Mouse (Mus musculus): ENCODE measurements around the gene Cct7.

Cct7 gene

GRCm38 (mm10) chr6:85452816-85453215 lies 1.5 kb downstream of the Cct7 start:
- DNase-seq (ENCODE audit: low spot score), result no peak

- DNase-seq (ENCODE audit: low spot score), result no peak
These were observed 8.3 kb downstream of the Cct7 start for GRCm38 (mm10) chr6:85459621-85460020.

- no peak for DNase-seq (ENCODE audit: low spot score)
These were observed 14.1 kb downstream of the Cct7 start for GRCm38 (mm10) chr6:85465381-85465780.

GRCm38 (mm10) chr6:85469660-85470430 lies 18.5 kb downstream of the Cct7 start:
- no peak for DNase-seq (ENCODE audit: low spot score)

GRCm38 (mm10) chr6:85471962-85472361 lies 20.6 kb downstream of the Cct7 start:
- no peak for DNase-seq (ENCODE audit: low spot score)

- DNase-seq (ENCODE audit: low spot score), result no peak
These were observed 21.2 kb downstream of the Cct7 start for GRCm38 (mm10) chr6:85472542-85472941.

GRCm38 (mm10) chr6:85475581-85475980 lies 24.3 kb downstream of the Cct7 start:
- no peak for DNase-seq (ENCODE audit: low spot score)

GRCm38 (mm10) chr6:85477366-85477917 lies 26.1 kb downstream of the Cct7 start:
- DNase-seq (ENCODE audit: low spot score), result no peak

GRCm38 (mm10) chr6:85478416-85478815 lies 27.1 kb downstream of the Cct7 start:
- DNase-seq (ENCODE audit: low spot score), result no peak

GRCm38 (mm10) chr6:85479979-85480378 lies 28.7 kb downstream of the Cct7 start:
- DNase-seq (ENCODE audit: low spot score), result no peak

- no peak for DNase-seq (ENCODE audit: low spot score)
These were observed 29.4 kb downstream of the Cct7 start for GRCm38 (mm10) chr6:85480685-85481084.

- no peak for DNase-seq (ENCODE audit: low spot score)
These were observed 32.8 kb downstream of the Cct7 start for GRCm38 (mm10) chr6:85483843-85484721.

GRCm38 (mm10) chr6:85485738-85486137 lies 34.4 kb downstream of the Cct7 start:
- DNase-seq (ENCODE audit: low spot score), result no peak

GRCm38 (mm10) chr6:85488510-85488909 lies 37.2 kb downstream of the Cct7 start:
- no peak for DNase-seq (ENCODE audit: low spot score)

- no peak for DNase-seq (ENCODE audit: low spot score)
These were observed 38.4 kb downstream of the Cct7 start for GRCm38 (mm10) chr6:85489717-85490116.

- DNase-seq (ENCODE audit: low spot score), result no peak
These were observed 38.9 kb downstream of the Cct7 start for GRCm38 (mm10) chr6:85490252-85490651.

GRCm38 (mm10) chr6:85491606-85492005 lies 40.3 kb downstream of the Cct7 start:
- DNase-seq (ENCODE audit: low spot score), result no peak

GRCm38 (mm10) chr6:85496976-85497375 lies 45.7 kb downstream of the Cct7 start:
- DNase-seq (ENCODE audit: low spot score), result no peak

- no peak for DNase-seq (ENCODE audit: low spot score)
These were observed 46.8 kb downstream of the Cct7 start for GRCm38 (mm10) chr6:85498147-85498546.

- no peak for DNase-seq (ENCODE audit: low spot score)
These were observed 49.1 kb downstream of the Cct7 start for GRCm38 (mm10) chr6:85500416-85500815.

- DNase-seq (ENCODE audit: low spot score), result no peak
These were observed 50.3 kb downstream of the Cct7 start for GRCm38 (mm10) chr6:85501571-85502102.

GRCm38 (mm10) chr6:85502103-85502910 lies 51.0 kb downstream of the Cct7 start:
- DNase-seq (ENCODE audit: low spot score), result no peak

Measured in layer of hippocampus, adult 9-10 months (tissue).